Mouse (Mus musculus) lung, adult 2 months (tissue): ENCODE measurements around the gene Spsb4. TPM values are rescaled to one million over a fixed set of nuclear protein-coding genes. Genes with fewer than 3 reads are reported as not detected.

ENCODE experiments used
- DNase-seq: peaks from one replicate; pipeline ENCODE4 v3.0.0; 2022
- H3K4me1 ChIP-seq: fragments of 200-500 bp; 2 replicates; pipeline ENCODE4 v1.6.1; 2011; ENCODE audit warnings: low read length; ENCODE audit not compliant: control insufficient read depth, insufficient read depth
- H3K4me3 ChIP-seq: fragments of 200-500 bp; replicated peaks from 2 replicates; pipeline ENCODE3; 2011; ENCODE audit warnings: low read depth, mild to moderate bottlenecking, control low read depth, low read length; ENCODE audit errors: extremely low read depth
- CTCF ChIP-seq: fragments of 200-500 bp; IDR thresholded peaks from 2 replicates; pipeline ENCODE4 v1.5.1; 2011; ENCODE audit warnings: mild to moderate bottlenecking, low read length, control low read depth; ENCODE audit not compliant: insufficient read depth
- POLR2A ChIP-seq: fragments of 200-500 bp; IDR thresholded peaks from 2 replicates; pipeline ENCODE4 v1.6.1; 2011; ENCODE audit warnings: low read depth, mild to moderate bottlenecking, control low read depth, low read length, borderline replicate concordance; ENCODE audit errors: extremely low read depth
- WGBS: fragments of 180-500 bp; shearing (Covaris S2); methylation state at CpG from one replicate; pipeline ENCODE4 v1.1.7; 2018; 5-methylcytosine and 5-hydroxymethylcytosine counted together
- polyA plus RNA-seq: library from polyadenylated mRNA; depleted of rRNA; stranded (reverse); fragments of >200 nt; gene quantifications from 2 replicates; pipeline ENCODE4 v1.2.3, GENCODE M21; 2012

Spsb4 gene
- polyA plus RNA-seq, 1 experiment: 0.62 TPM

DNA sequence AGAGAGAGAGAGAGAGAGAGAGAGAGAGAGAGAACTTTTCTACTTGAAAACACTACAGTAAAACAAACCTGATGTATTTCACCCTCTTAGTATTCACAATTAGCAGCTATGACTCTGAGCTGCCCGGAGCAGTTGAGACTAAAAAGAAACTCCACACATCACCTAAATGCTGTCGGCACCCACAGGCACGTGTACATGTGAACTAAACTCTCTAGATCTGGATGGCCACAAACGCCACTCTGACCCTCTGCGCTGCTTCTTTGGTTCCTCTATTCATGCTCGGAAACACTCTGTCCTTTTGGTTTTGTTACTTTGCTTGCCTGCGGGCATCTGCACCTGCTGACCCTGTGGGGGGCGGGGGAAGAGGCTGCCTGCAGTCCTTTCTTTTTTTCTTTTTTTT is 23.0 kb upstream of the Spsb4 start:
- H3K4me3 ChIP-seq: no peak overlapping the region
- no peak for TF ChIP-seq POLR2A
- TF ChIP-seq CTCF: no peak
- H3K4me1 ChIP-seq: no peaks in the 10 kb centered on the region
- 70% methylated on average over 8 of the region's 8 CpGs for WGBS
- DNase-seq: no peak

DNA sequence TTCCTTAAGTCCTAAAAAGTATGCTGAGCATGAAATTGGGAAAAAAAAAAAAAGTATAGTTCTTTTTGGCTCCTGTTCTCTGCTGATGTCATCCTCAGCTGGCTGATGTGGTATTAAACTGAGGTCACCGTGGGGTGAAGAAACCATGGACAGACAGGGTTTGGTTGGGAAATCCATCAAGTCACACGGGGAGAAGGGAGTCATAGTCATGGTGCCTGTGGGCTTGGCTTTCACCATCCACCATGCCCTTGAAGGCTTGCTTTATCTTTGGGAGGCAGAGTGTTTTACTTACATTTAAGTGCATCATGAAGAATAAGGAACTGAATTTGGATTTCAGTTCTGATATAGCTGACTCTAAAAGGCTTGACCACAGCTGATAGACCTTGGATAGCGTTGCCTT is 19.4 kb upstream of the Spsb4 start:
- TF ChIP-seq POLR2A: no peak
- no peak for TF ChIP-seq CTCF
- DNase-seq: no peak
- WGBS: 77% methylated on average over 3 of the region's 3 CpGs
- Histone ChIP-seq H3K4me3 (no peak overlapping the region), H3K4me1 (no peaks in the 10 kb centered on the region)

DNA sequence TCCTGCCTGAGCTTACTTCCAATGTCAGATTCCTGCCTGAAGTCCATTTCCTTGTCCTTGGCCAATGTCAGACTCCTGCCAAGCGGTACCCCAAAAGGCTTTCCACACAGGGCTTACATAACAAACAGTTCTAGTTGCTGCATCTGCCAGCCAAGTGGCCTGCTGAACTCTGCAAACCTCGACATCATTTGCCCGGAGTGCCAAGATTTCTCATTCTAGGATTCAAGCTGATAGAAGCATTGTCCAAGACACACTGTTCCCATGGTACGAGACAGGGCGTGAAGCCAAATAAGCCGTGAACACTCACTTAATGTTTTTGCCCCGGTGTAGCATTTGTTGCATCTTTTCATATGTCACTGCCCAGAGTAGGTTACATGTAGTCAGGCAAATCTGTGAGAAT is 18.0 kb upstream of the Spsb4 start:
- TF ChIP-seq CTCF (no peak), POLR2A (no peak)
- no peak overlapping the region for H3K4me3 ChIP-seq
- H3K4me1 ChIP-seq: no peaks in the 10 kb centered on the region
- DNase-seq: no peak
- WGBS: 83% methylated on average over 7 of the region's 7 CpGs

DNA sequence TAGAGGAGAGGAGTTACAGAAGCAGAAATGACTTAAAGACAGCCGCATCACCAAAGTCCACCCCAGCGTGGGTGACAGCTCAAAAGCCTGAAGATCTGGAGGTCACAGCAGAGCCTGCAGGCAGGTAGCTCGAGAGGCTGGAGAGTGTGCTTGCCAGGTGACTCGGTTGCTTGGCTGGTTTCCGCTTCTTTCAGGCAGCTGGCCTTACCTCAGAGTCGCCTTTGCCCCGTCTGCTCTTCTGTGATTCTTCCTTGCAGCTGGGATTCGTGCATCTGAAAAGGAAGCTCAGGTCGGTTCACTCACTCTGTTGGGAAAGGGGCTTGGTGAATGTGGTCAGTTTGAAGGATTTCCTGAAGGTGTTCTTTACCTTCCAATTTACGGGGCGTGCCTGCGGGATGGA is 8.7 kb upstream of the Spsb4 start:
- DNase-seq: no peak
- Histone ChIP-seq H3K4me3 (no peak overlapping the region), H3K4me1 (no peaks in the 10 kb centered on the region)
- WGBS: 72% methylated on average over 12 of the region's 12 CpGs
- TF ChIP-seq CTCF (no peak), POLR2A (no peak)

DNA sequence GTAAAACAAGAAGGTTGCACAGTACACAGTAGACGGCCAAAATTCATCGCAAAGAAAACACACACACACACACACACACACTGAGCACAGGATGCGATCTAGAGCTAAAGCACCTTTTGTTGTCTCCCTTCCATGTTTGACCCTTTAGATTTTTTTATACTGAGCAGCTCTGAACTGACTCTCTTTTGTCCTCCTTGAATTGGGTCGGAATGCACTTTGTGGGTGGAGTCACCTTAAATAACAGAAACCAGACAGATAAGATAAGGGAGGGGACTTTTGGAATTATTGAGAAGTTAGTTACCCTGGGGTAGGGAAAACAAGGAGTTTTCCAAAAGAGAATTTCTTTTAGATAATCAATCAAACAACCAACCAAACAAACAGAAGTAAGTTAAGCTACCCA is 7.4 kb upstream of the Spsb4 start:
- TF ChIP-seq CTCF: no peak
- no peak for TF ChIP-seq POLR2A
- WGBS: 79% methylated on average over 4 of the region's 4 CpGs
- Histone ChIP-seq H3K4me1 (no peaks in the 10 kb centered on the region), H3K4me3 (no peak overlapping the region)
- no peak for DNase-seq

DNA sequence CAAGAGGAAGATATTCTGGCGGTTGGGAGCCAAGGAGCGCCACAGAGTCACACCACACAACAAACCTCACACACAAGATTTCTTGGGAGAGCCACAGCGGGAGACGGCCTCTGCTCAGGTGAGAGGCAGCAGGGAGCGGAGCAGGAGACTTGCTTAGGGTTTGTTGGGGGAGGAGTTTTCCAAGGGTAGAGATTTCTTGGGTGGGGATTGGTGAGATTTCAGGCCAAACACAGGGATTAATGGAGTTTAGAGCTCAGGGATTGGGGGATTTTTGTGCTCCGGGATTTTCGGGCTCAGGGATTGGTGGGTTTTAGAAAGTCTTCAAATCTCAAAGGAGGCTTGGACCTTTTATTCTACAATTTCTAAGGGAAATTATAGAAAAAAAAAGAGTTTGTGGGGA is 5.8 kb upstream of the Spsb4 start:
- DNase-seq: no peak
- Histone ChIP-seq H3K4me3 (no peak overlapping the region), H3K4me1 (no peaks in the 10 kb centered on the region)
- 83% methylated on average over 7 of the region's 7 CpGs for WGBS
- TF ChIP-seq POLR2A: no peak
- no peak for TF ChIP-seq CTCF

DNA sequence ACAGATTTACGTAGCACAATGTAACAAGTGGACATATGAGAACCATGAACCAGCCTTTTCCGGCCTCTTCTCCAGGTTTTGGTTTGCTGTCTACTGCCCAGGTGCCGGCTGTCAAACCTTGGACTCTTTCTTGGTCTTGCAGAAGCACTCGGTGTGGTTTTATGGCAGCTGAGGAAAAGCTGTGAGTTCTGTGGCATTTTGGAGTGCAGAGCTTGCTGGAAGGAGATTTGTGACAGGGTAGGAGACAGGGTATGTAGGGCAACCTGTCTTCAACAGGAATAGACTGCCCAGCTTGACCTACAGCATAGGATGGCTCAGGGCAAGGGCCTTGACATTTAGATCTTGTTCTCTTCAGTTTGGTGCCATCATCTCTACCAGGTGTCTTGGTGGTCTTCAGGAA is 4.3 kb upstream of the Spsb4 start:
- H3K4me3 ChIP-seq: no peak overlapping the region
- no peak for TF ChIP-seq POLR2A
- TF ChIP-seq CTCF: no peak
- H3K4me1 ChIP-seq: no peaks in the 10 kb centered on the region
- WGBS: 89% methylated on average over 4 of the region's 4 CpGs
- no peak for DNase-seq

DNA sequence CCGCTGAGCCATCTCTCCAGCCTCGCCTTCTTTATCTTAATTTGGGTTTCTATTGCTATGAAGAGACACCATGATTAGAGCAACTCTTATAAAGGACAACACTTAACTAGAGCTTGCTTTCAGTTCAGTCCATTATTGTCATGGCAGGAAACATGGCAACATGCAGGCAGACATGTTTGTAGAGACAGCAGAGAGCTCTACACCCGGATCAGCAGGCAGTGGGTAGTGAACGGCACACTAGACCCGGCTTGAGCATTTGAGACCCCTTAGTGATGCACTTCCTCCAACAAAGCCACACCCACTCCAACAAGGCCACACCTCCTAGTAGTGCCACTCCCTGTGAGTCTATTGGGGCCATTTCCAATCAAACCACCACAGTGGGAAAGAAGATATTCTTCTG is 3.7 kb upstream of the Spsb4 start:
- Histone ChIP-seq H3K4me1 (no peaks in the 10 kb centered on the region), H3K4me3 (no peak overlapping the region)
- no peak for TF ChIP-seq CTCF
- TF ChIP-seq POLR2A: no peak
- no peak for DNase-seq
- WGBS: 82% methylated on average over 5 of the region's 5 CpGs

DNA sequence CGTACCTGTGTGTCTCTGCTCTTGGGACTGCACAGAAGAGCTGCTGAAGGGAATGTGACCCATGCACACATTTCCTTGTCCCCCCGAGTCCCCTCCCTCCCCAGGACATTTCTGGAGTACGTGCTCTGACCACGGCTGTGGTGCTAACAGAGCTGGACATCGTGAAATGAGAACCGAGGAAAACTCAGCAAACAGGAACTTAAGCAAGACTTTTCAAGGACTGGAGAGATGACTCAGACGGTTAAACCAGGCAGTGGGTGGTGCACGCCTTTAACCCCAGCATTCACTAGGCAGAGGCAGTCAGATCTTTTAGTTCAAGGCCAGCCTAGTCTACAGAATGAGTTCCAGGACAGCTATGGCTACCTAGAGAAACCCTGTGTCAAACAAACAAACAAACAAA is 1.5 kb upstream of the Spsb4 start:
- TF ChIP-seq POLR2A: no peak
- TF ChIP-seq CTCF: no peak
- WGBS: 47% methylated on average over 8 of the region's 8 CpGs
- H3K4me1 ChIP-seq: no peaks in the 10 kb centered on the region
- H3K4me3 ChIP-seq: no peak overlapping the region
- DNase-seq: no peak

DNA sequence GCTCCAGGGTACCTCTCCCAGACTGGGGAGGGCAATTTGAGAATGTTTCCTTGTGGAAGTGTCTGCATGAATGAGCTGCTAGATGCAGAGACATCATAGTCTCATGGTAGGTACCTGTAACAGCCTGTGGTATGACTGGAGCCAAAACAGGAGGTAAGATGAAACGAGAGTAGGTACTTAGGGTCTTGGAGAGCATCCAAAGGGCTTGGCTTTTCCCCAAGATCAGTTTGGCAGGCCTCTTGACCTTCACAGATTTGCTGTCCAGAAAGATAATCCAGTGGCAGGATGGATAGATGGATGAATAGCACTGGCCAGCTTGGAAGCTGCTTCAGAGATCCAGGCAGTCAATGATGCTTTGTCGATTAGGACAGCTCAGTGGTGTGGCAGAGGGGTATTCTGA is 1.0 kb upstream of the Spsb4 start:
- no peak for TF ChIP-seq POLR2A
- TF ChIP-seq CTCF: no peak
- WGBS: 51% methylated on average over 2 of the region's 2 CpGs

DNA sequence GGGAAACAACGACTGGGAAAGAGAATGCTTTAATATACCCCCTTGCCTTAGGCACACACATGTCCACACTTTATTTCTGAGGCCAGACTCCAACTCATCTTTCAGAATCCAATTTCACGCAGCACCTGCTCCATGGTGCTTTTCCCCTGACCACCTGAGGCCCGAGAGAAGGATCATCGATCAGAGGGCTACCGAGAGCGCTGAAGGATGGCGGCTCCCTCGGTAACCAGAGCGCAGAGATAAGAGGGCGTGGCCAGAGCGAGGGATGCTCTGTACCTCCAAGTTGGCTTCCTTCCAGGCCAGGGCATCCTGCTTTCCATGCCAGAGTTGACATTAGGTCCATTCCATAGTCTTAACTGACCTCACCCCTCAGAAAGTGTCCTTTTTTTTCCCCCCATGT is 588 bp upstream of the Spsb4 start:
- DNase-seq: no peak
- 5% methylated on average over 11 of the region's 11 CpGs for WGBS
- Histone ChIP-seq H3K4me1 (no peaks in the 10 kb centered on the region), H3K4me3 (no peak overlapping the region)
- TF ChIP-seq POLR2A (no peak), CTCF (no peak)

More for the DNA sequence above, 1.0 kb upstream of the Spsb4 start:
- H3K4me3 ChIP-seq: no peak overlapping the region
- no peak for DNase-seq
- H3K4me1 ChIP-seq: no peaks in the 10 kb centered on the region
